Mouse (Mus musculus) kidney, embryonic 14.5 days (tissue): ENCODE results near the gene Nus1. TPM values are rescaled to one million over a fixed set of nuclear protein-coding genes. Genes with fewer than 3 reads are reported as not detected.

Experiments
- ATAC-seq: fragments of 200-750 bp; cut with Nextera tagmentation; 2 replicates; pipeline ENCODE4 v1.8.0; 2017; ENCODE audit warnings: moderate number of reproducible peaks, mild to moderate bottlenecking, moderate TSS enrichment, moderate library complexity; ENCODE audit not compliant: low FRiP score, low TSS enrichment
- H3K27ac ChIP-seq: fragments of 300-500 bp; sonication (generic); 2 replicates; pipeline ENCODE4 v1.5.1; 2014; ENCODE audit warnings: low read depth, mild to moderate bottlenecking, low read length, moderate library complexity, mixed read lengths
- H3K27me3 ChIP-seq: fragments of 300-500 bp; sonication (generic); 2 replicates; pipeline ENCODE4 v1.6.1; 2014; ENCODE audit warnings: mild to moderate bottlenecking, low read length; ENCODE audit not compliant: control insufficient read depth, insufficient read depth
- H3K36me3 ChIP-seq: fragments of 300-500 bp; sonication (generic); 2 replicates; pipeline ENCODE4 v1.6.1; 2014; ENCODE audit warnings: low read length, mixed read lengths; ENCODE audit not compliant: control insufficient read depth, insufficient read depth
- H3K4me1 ChIP-seq: fragments of 300-500 bp; sonication (generic); 2 replicates; pipeline ENCODE4 v1.6.1; 2014; ENCODE audit warnings: low read length, mixed read lengths; ENCODE audit not compliant: control insufficient read depth, insufficient read depth
- H3K4me2 ChIP-seq: fragments of 300-500 bp; sonication (generic); replicated peaks from 2 replicates; pipeline ENCODE4 v1.6.1; 2014; ENCODE audit warnings: low read depth, mild to moderate bottlenecking, low read length
- H3K4me3 ChIP-seq: fragments of 300-500 bp; sonication (generic); 2 replicates; pipeline ENCODE4 v1.5.1; 2014; ENCODE audit warnings: mild to moderate bottlenecking, low read length
- H3K9ac ChIP-seq: fragments of 300-500 bp; sonication (generic); 2 replicates; pipeline ENCODE4 v1.6.1; 2014; ENCODE audit warnings: low read depth, mild to moderate bottlenecking, low read length, moderate library complexity
- H3K9me3 ChIP-seq: fragments of 300-500 bp; sonication (generic); 2 replicates; pipeline ENCODE4 v1.6.1; 2016; ENCODE audit warnings: low read length; ENCODE audit not compliant: control insufficient read depth
- WGBS: fragments of 180-500 bp; shearing (Covaris S2); extraction: QIAGEN DNeasy Blood & Tissue Kit; methylation state at CpG from one replicate; pipeline ENCODE4 v1.1.7; 2014; 5-methylcytosine and 5-hydroxymethylcytosine counted together
- polyA plus RNA-seq: library from polyadenylated mRNA; unstranded; fragments of >200 nt; fragmentation: Nextera tagmentation; extraction: Ambion mirVana; gene quantifications from 2 replicates; pipeline ENCODE4 v1.2.1, GENCODE M21; 2014

Gene Nus1
- polyA plus RNA-seq, 1 experiment from 2014 or later, result 18.5 TPM

DNA sequence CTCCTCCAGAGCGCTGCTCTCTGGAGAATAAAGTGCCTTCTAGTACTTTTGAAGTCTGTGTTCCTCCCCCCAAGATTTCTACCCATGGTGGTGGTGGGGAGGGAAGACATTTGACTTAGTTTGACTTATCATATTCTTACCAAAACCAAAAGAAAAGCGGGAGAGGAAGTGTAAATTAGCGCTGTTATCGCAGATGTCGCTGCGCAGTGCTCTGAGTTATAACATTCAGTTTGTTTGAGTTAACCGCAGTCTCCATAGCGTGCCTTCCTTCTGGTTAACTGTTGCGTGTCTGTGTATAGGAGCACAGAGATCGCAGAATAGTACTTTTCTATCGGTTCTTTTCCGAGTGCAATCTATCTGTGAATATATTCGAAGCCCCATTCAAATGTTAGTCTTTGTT is 12.2 kb upstream of the Nus1 start:
- no peak overlapping the region for H3K4me3 ChIP-seq
- WGBS, result 88% methylated on average over 13 of the region's 13 CpGs

DNA sequence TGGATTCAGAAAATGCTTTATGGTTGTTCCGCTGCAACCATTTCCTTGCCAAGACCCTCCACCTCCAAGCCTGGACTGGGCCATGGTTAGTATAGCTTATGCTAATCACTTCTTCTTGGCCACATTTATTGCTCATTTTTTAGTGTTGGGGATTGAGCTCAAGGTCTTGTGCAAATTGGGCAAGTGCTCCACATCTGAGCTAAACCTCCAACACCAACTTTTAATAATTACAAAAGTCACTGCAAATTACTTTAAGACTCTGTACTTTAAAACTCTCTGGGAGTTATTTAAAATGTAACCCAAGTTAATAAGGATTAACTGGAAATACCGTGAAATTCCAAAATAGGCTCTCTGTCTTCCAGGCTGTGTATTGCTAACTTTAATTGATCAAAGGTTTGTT is 9.8 kb upstream of the Nus1 start:
- H3K9ac ChIP-seq, result no peak overlapping the region
- no peak overlapping the region for H3K4me3 ChIP-seq
- H3K9me3 ChIP-seq, result no peaks in the 10 kb centered on the region
- 92% methylated on average over 2 of the region's 2 CpGs for WGBS
- no peak overlapping the region for H3K4me2 ChIP-seq
- no peaks in the 10 kb centered on the region for H3K4me1 ChIP-seq
- ATAC-seq, result no peak
- no peaks in the 10 kb centered on the region for H3K27me3 ChIP-seq
- H3K36me3 ChIP-seq, result no peaks in the 10 kb centered on the region
- H3K27ac ChIP-seq, result no peak overlapping the region

More for the DNA sequence above, 12.2 kb upstream of the Nus1 start:
- Histone ChIP-seq H3K4me2 (no peak overlapping the region), H3K36me3 (no peaks in the 10 kb centered on the region), H3K27me3 (no peaks in the 10 kb centered on the region), H3K9me3 (no peaks in the 10 kb centered on the region), H3K4me1 (no peaks in the 10 kb centered on the region), H3K9ac (no peak overlapping the region), H3K27ac (no peak overlapping the region)
- ATAC-seq, result no peak

DNA sequence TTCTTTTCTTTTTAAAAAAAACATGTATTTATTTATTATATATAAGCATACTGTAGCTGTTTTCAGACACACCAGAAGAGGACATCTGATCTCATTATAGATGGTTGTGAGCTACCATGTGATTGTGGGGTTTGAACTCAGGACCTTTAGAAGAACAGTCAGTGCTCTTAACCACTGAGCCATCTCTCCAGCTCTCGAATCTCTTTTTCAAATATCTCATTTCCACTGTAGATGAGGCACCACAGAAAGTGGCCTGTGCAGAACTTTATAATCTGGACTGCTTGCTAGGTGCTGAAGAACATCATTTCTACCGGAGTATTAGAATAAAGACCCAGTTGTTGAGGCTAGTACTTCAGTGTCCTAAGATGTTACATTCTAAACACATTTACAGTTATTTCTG is 2.3 kb upstream of the Nus1 start:
- peaks cover 9% of the 10 kb centered on the region for H3K4me1 ChIP-seq
- 90% methylated on average over 2 of the region's 2 CpGs for WGBS
- no peaks in the 10 kb centered on the region for H3K27me3 ChIP-seq
- H3K9ac ChIP-seq, result no peak overlapping the region
- no peaks in the 10 kb centered on the region for H3K36me3 ChIP-seq
- H3K9me3 ChIP-seq, result no peaks in the 10 kb centered on the region
- H3K4me3 ChIP-seq, result no peak overlapping the region
- no peak overlapping the region for H3K4me2 ChIP-seq
- ATAC-seq, result no peak
- no peak overlapping the region for H3K27ac ChIP-seq

DNA sequence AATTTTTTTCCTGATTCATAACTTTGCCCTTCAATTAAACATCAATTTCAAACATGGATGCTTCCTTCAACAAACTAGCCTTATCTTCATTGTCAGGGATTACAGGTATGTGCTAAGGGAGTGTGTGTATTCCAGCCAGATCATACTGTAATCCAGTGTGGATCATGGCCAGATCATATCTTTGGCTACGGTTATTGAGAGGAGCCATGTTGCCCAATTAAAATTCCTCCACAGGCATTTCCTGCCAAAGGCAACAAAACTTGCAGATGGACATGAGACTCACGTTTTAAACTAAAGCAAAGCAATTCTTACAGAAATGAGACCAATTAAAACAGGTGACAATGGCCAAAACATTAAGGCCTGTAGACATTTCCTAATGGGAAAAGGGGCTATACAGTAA is 889 bp upstream of the Nus1 start:
- Histone ChIP-seq H3K4me1 (peaks cover 9% of the 10 kb centered on the region), H3K27me3 (no peaks in the 10 kb centered on the region), H3K4me2 (peak overlapping the region; percentile 48), H3K9ac (no peak overlapping the region), H3K27ac (no peak overlapping the region), H3K4me3 (peak overlapping the region; percentile 76; the same call in 1 of the 2 replicates), H3K36me3 (no peaks in the 10 kb centered on the region), H3K9me3 (no peaks in the 10 kb centered on the region)
- 46% methylated on average over 2 of the region's 2 CpGs for WGBS
- no peak for ATAC-seq

DNA sequence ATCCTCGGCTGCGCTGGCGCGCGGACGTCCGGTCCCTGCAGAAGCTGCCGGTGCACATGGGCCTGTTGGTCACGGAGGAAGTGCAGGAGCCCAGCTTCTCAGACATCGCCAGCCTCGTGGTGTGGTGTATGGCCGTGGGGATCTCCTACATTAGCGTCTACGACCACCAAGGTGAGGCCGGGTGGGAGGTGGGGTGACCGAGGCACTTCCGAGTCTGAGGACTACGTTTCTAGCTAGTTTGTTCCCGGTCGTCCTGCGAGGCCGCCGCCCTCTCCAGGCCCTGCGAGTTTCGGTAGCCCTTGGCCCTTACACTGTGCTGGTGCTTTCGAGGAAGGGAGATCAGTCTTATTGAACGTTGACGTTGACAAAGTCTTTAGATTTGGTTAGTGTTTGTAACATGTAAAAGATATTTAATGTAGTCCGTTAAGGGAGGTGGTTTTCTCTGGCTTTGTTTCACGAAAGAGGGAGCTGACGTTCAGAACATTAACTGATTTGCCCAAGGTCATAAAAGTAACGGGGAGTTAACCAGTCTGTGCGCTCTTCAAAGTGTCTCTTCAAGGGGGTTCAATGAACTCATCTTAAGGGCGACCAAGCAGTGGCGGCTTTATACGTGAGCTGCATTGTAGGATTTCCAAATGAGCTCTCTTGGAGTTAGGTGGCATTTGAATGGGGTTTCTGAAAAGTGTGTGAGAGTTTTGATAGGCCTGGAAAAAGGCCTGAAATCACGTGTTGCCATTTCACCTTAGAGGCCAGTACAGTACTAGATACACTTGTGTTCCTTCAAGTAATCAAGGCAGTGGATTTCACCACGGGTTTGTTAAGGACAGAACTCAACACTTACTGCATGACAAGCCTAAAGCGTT is 882 bp downstream of the Nus1 start:
- no peaks in the 10 kb centered on the region for H3K27me3 ChIP-seq
- WGBS, result 1% methylated on average over 39 of the region's 39 CpGs
- peak overlapping the region; percentile 84 for H3K27ac ChIP-seq
- H3K4me1 ChIP-seq, result peaks cover 9% of the 10 kb centered on the region
- peak overlapping the region; percentile 76 for H3K4me3 ChIP-seq
- ATAC-seq, result peak; percentile 43
- H3K4me2 ChIP-seq, result peak overlapping the region; percentile 74
- H3K36me3 ChIP-seq, result no peaks in the 10 kb centered on the region
- H3K9me3 ChIP-seq, result no peaks in the 10 kb centered on the region
- H3K9ac ChIP-seq, result peak overlapping the region; percentile 91

DNA sequence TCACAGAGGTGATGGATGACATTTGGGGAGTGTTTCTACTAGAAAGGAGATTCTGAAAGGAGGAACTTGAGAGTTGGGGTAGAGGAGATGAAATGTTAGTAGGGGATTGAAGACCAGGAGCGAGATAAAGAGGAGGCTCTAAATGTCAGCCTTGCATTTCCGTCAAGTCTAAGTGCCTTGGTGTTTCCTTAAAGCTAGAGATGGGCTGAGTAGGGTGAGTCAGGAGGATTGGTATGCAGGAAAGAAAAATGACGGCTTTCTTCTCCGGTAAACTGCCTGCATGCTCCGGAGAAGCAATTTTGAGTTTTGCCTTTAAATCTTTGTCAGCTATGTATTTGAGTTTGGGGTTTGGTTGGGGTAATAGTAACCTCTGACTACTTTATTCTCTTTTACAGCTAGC is 1.6 kb downstream of the Nus1 start:
- Histone ChIP-seq H3K36me3 (no peaks in the 10 kb centered on the region), H3K27ac (no peak overlapping the region), H3K9me3 (no peaks in the 10 kb centered on the region), H3K4me2 (peak overlapping the region; percentile 74), H3K4me1 (peaks cover 9% of the 10 kb centered on the region), H3K27me3 (no peaks in the 10 kb centered on the region), H3K9ac (peak overlapping the region; percentile 91; the same call in 1 of the 2 replicates), H3K4me3 (peak overlapping the region; percentile 76)
- WGBS, result 48% methylated on average over 5 of the region's 5 CpGs
- no peak for ATAC-seq

DNA sequence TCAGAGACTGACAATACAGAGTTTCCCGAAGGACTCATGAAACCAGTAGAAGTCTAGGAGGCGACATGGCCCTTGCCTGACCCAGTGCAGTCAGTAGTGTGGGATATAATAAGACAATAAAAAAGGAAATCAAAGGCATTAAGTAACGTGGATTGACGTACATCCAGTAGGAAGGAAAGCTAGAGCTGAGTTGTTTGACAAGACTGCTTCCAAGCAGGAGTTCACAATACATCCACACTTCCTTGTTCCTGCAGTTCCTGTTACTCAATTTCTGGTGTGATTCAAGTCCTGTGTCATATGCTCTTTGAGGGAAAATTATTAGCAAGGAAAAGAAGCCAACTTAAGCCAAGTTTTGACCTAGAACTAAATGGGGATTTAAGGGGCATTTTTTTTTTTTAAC is 2.1 kb downstream of the Nus1 start:
- H3K27me3 ChIP-seq, result no peaks in the 10 kb centered on the region

DNA sequence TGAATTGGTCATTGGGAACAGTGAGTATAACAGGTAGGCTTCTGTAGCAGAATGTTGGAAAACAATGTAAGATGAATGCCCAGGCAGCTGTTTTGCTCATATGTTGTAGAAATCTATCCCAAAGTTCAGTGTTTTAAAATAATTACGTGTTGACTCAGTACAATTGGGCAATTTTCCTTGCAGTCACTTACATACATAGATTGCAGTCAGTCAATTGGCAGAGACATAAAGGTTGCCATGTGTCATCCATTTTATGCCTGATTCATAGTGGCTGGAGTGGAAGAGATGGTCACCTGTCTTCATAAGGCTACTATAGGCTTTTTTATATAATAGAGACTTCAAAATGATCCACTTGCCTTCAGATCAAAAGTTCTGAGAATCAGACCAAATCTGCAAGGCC is 3.2 kb downstream of the Nus1 start:
- ATAC-seq, result no peak
- Histone ChIP-seq H3K4me1 (peaks cover 9% of the 10 kb centered on the region), H3K36me3 (no peaks in the 10 kb centered on the region), H3K27me3 (no peaks in the 10 kb centered on the region), H3K9me3 (no peaks in the 10 kb centered on the region), H3K27ac (no peak overlapping the region), H3K4me3 (no peak overlapping the region), H3K9ac (no peak overlapping the region), H3K4me2 (no peak overlapping the region)
- 95% methylated on average over 1 of the region's 1 CpGs for WGBS

More for the DNA sequence above, 2.1 kb downstream of the Nus1 start:
- ATAC-seq, result no peak
- 59% methylated on average over 4 of the region's 4 CpGs for WGBS
- H3K4me1 ChIP-seq, result peaks cover 9% of the 10 kb centered on the region
- H3K27ac ChIP-seq, result no peak overlapping the region
- peak overlapping the region; percentile 74 for H3K4me2 ChIP-seq
- no peaks in the 10 kb centered on the region for H3K9me3 ChIP-seq
- H3K4me3 ChIP-seq, result peak overlapping the region; percentile 76; the same call in 1 of the 2 replicates
- no peaks in the 10 kb centered on the region for H3K36me3 ChIP-seq
- H3K9ac ChIP-seq, result no peak overlapping the region; the same call in 1 of the 2 replicates

DNA sequence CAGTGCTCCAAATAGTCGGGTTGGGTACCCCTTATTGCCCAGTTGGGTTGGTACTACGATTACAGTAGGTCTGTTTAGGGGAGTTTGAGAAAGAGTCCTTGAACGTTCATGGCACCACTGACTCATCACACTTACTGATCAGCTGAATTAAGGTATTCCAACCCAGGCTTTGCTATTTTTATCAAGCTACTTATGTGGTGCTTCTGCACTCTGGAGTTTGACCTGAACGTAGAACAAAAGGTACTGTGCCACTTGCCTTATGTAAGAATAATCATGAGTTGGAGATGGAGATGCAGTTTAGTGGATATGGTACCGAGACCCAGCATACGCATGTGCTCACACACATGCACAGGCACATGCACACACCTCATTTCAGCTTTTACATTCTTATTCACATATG is 4.4 kb downstream of the Nus1 start:
- 90% methylated on average over 6 of the region's 6 CpGs for WGBS
- Histone ChIP-seq H3K4me2 (no peak overlapping the region), H3K9ac (no peak overlapping the region), H3K27ac (no peak overlapping the region), H3K9me3 (no peaks in the 10 kb centered on the region), H3K4me3 (no peak overlapping the region), H3K27me3 (no peaks in the 10 kb centered on the region), H3K4me1 (peaks cover 9% of the 10 kb centered on the region), H3K36me3 (no peaks in the 10 kb centered on the region)
- ATAC-seq, result no peak
